Mouse (Mus musculus) forebrain, embryonic 10.5 days (tissue): ENCODE results near the gene Parvb. TPM values are rescaled to one million over a fixed set of nuclear protein-coding genes. Genes with fewer than 3 reads are reported as not detected.
A peak's percentile ranks its signal among the peaks of the same experiment; 100 is the strongest.
"Not testable (repeated sequence)": the region's sequence is repeated elsewhere in the genome, so short reads cannot be mapped to it uniquely, and the experiment has no call there.

Experiments
- DNase-seq: peaks from one replicate; pipeline ENCODE4 v3.0.0-alpha.2; 2017; ENCODE audit warnings: low spot score; ENCODE audit errors: extremely low spot score
- H3K27ac ChIP-seq: fragments of 300-500 bp; sonication (generic); 2 replicates; pipeline ENCODE4 v1.5.1; 2016; ENCODE audit warnings: mild to moderate bottlenecking
- H3K27me3 ChIP-seq: fragments of 300-500 bp; sonication (generic); 2 replicates; pipeline ENCODE4 v1.6.1; 2016; ENCODE audit warnings: mild to moderate bottlenecking; ENCODE audit not compliant: poor library complexity, severe bottlenecking
- H3K36me3 ChIP-seq: fragments of 300-500 bp; sonication (generic); replicated peaks from 2 replicates; pipeline ENCODE4 v1.6.1; 2016; ENCODE audit warnings: mild to moderate bottlenecking, moderate library complexity
- H3K4me1 ChIP-seq: fragments of 300-500 bp; sonication (generic); 2 replicates; pipeline ENCODE4 v1.6.1; 2016
- H3K4me3 ChIP-seq: fragments of 300-500 bp; sonication (generic); 2 replicates; pipeline ENCODE4 v1.5.1; 2016; ENCODE audit warnings: mild to moderate bottlenecking, moderate library complexity
- H3K9me3 ChIP-seq: fragments of 300-500 bp; sonication (generic); 2 replicates; pipeline ENCODE4 v1.6.1; 2016; ENCODE audit warnings: mild to moderate bottlenecking, moderate library complexity
- WGBS: fragments of 180-500 bp; shearing (Covaris S2); methylation state at CpG from one replicate; pipeline ENCODE4 v1.1.7; 2016; 5-methylcytosine and 5-hydroxymethylcytosine counted together
- polyA plus RNA-seq: library from polyadenylated mRNA; unstranded; fragments of >200 nt; fragmentation: Nextera tagmentation; extraction: Ambion mirVana; gene quantifications from 2 replicates; pipeline ENCODE4 v1.2.1, GENCODE M21; 2016

The Parvb gene
- polyA plus RNA-seq, 1 experiment from 2014 or later, result 3.3 TPM

DNA sequence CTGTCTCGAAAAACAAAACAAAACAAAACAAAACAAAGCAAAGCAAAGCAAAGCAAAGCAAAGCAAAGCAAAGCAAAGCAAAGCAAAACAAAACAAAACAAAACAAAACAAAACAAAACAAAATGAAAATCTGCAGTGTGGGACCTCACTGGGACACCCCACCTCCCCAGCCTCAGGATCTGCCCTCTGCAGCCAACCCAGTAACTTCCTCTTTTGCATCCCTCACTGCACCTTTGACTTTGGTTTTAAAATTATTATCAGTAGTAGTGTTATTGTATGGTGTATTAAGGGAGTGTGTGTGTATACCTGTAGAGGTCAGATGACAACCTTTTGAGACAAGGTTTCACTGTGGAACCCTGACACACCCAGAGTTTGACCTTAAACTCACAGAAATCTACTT is 57.1 kb downstream of the Parvb start:
- not testable (repeated sequence) for H3K27ac ChIP-seq, H3K27me3 ChIP-seq, H3K4me3 ChIP-seq, H3K9me3 ChIP-seq, H3K36me3 ChIP-seq, DNase-seq
- WGBS, result 93% methylated on average over 1 of the region's 1 CpGs
- H3K4me1 ChIP-seq, result peaks cover 19% of the 10 kb centered on the region

DNA sequence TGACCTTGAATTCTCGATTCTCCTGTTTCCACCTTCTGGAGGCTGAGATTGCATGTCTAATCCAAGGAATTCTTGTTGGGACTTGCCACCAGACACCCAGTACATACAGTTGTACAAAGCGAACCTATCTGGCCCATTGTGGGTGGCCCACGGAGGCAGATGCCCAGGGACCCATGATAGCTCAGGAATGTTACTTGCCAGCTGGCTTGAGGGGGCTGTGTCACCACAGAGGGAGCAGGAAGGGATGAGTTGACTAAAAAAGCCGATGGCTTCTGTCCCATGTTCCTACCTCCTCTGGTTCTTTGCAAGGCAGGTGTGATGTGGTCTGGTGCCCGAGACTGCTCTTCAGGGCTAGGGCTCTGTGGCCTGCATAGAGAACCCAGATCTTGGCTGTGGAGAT is 59.3 kb downstream of the Parvb start:
- no peak for DNase-seq
- Histone ChIP-seq H3K36me3 (no peaks in the 10 kb centered on the region), H3K4me1 (peaks cover 18% of the 10 kb centered on the region), H3K27me3 (no peaks in the 10 kb centered on the region), H3K9me3 (no peaks in the 10 kb centered on the region), H3K4me3 (no peak overlapping the region), H3K27ac (no peak overlapping the region)
- 94% methylated on average over 5 of the region's 5 CpGs for WGBS

GRCm38 (mm10) chr15:84293590-84293989 is 61.7 kb downstream of the Parvb start:
- DNase-seq, result no peak

DNA sequence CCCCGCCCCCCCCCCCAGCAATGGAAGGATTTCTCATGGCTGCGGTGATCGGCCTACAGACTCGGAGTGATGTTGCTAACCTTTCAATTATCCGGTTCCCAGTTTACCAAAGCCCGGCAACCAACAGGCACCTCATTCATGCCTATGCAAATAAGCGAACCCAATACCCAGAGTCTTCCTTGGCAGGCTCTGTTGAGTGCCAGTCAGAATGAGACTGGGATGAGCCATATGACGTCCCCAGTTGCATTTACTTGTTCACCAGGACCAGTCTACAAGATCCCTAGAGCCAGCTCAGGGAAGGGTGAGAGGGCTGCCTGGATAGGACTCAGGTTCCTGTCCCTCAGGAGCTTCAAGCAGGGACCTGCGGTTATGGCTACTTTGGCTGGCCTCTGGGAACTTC is 62.5 kb downstream of the Parvb start:
- H3K9me3 ChIP-seq, result no peaks in the 10 kb centered on the region
- no peak for DNase-seq
- no peak overlapping the region for H3K4me3 ChIP-seq
- no peaks in the 10 kb centered on the region for H3K36me3 ChIP-seq
- H3K27me3 ChIP-seq, result peaks cover 27% of the 10 kb centered on the region
- no peak overlapping the region for H3K27ac ChIP-seq
- peaks cover 28% of the 10 kb centered on the region for H3K4me1 ChIP-seq
- 82% methylated on average over 7 of the region's 9 CpGs for WGBS

More at GRCm38 (mm10) chr15:84293590-84293989, 61.7 kb downstream of the Parvb start:
- Histone ChIP-seq H3K9me3 (no peaks in the 10 kb centered on the region), H3K4me3 (no peak overlapping the region), H3K27ac (no peak overlapping the region), H3K36me3 (no peaks in the 10 kb centered on the region), H3K4me1 (peaks cover 20% of the 10 kb centered on the region), H3K27me3 (peaks cover 19% of the 10 kb centered on the region)
- 71% methylated on average over 12 of the region's 12 CpGs for WGBS

- Histone ChIP-seq H3K4me3 (no peak overlapping the region), H3K27ac (no peak overlapping the region), H3K4me1 (peaks cover 37% of the 10 kb centered on the region), H3K36me3 (no peaks in the 10 kb centered on the region), H3K9me3 (no peaks in the 10 kb centered on the region), H3K27me3 (peaks cover 36% of the 10 kb centered on the region)
- no peak for DNase-seq
- 85% methylated on average over 10 of the region's 10 CpGs for WGBS
Observed at GRCm38 (mm10) chr15:84295225-84295624, 63.4 kb downstream of the Parvb start.

DNA sequence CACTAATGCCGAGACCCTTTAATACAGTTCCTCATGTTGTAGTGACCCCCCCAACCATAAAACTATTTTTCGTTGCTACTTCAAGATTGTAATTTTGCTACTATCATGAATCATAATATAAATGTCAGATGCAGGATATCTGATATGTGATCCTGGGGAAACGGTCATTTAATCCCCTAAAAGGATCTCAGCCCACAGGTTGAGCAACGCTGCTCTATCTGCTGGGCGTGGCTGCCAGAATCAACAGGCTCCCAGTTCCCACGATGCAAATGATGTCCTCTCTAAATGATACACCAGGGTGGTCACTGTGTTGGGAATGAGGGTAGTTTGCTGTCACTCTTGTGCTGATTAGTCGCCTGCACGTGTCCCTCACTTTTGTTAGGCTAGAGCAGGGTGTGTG is 65.6 kb downstream of the Parvb start:
- Histone ChIP-seq H3K27me3 (peaks cover 51% of the 10 kb centered on the region), H3K4me3 (no peak overlapping the region), H3K36me3 (no peaks in the 10 kb centered on the region), H3K4me1 (peaks cover 59% of the 10 kb centered on the region), H3K27ac (no peak overlapping the region), H3K9me3 (no peaks in the 10 kb centered on the region)
- no peak for DNase-seq
- 68% methylated on average over 8 of the region's 8 CpGs for whole genome bisulfite sequencing

GRCm38 (mm10) chr15:84298804-84299370 is 67.0 kb downstream of the Parvb start:
- 34% methylated on average over 13 of the region's 13 CpGs for WGBS
- peaks cover 70% of the 10 kb centered on the region for H3K4me1 ChIP-seq
- no peak overlapping the region for H3K4me3 ChIP-seq
- H3K27ac ChIP-seq, result peak overlapping the region; percentile 82; the same call in 1 of the 2 replicates
- H3K27me3 ChIP-seq, result peaks cover 65% of the 10 kb centered on the region
- peak; percentile 39 for DNase-seq
- H3K36me3 ChIP-seq, result no peaks in the 10 kb centered on the region
- no peaks in the 10 kb centered on the region for H3K9me3 ChIP-seq

DNA sequence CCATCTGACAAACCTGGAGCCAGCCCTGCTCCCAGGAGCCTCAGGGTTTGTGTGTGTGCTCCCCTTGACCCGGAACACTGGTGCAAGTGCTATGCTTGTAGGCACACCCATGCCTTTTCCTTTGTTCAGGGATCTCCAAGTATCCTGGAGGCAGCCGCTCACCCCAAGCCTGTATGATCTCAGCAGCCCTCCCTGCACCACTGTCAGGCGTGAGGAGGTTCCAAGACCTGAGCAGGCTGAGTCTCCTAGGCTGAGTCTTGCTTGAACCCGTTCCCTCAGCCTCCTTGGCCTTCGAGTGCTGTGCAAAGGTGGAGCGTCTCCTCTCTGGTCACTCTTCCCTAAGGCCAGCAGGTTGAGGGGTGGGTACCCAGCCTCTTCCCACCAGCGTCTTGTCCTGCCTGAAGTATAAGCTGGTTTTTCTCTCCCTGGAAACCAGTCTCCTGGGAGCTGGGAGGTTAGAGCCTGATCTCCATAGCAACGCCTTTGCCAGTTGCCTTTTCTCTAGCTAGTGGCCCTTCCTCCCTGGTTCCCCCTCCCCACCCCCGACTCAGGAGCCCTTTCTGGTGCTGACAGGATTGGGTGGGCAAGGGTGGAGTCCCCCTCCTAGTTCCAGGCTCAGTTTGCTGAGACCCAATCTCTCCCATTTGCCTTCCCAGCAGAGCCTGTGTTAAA is 68.0 kb downstream of the Parvb start:
- Histone ChIP-seq H3K27me3 (peaks cover 74% of the 10 kb centered on the region), H3K4me3 (peak overlapping the region; percentile 27), H3K9me3 (no peaks in the 10 kb centered on the region), H3K27ac (peak overlapping the region; percentile 82), H3K36me3 (no peaks in the 10 kb centered on the region), H3K4me1 (peaks cover 66% of the 10 kb centered on the region)
- 17% methylated on average over 9 of the region's 9 CpGs for WGBS
- DNase-seq, result peak; percentile 56

- Histone ChIP-seq H3K4me1 (peaks cover 71% of the 10 kb centered on the region), H3K36me3 (no peaks in the 10 kb centered on the region), H3K9me3 (no peaks in the 10 kb centered on the region), H3K27me3 (peaks cover 74% of the 10 kb centered on the region), H3K27ac (peak overlapping the region; percentile 82), H3K4me3 (peak overlapping the region; percentile 27; the same call in 1 of the 2 replicates)
- DNase-seq, result no peak
- 31% methylated on average over 2 of the region's 2 CpGs for WGBS
Observed at GRCm38 (mm10) chr15:84300591-84300990, 68.7 kb downstream of the Parvb start.

DNA sequence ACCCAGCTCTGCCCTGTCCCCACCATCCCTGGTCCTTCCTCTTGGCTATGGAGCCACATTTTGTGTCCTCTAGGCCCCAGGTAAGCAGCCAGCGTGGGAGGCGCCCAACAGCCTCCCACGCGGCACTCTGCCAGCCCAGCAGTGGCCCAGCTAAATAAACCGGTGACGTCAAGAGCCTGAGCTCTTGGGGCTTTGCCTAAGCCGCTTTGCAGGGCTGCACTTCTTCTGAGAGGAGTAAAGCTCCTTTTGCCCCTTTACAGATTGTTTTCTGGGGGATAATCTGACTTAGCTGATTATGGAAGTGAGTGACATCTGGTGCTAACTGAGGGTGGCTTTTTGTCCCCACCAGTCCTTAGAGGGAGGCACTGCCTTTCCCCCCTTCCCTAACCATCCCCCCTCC is 69.2 kb downstream of the Parvb start:
- DNase-seq, result peak; percentile 55
- H3K9me3 ChIP-seq, result no peaks in the 10 kb centered on the region
- 3% methylated on average over 7 of the region's 7 CpGs for WGBS
- peak overlapping the region; percentile 82 for H3K27ac ChIP-seq
- peaks cover 74% of the 10 kb centered on the region for H3K4me1 ChIP-seq
- peak overlapping the region; percentile 5; the same call in 1 of the 2 replicates for H3K4me3 ChIP-seq
- H3K27me3 ChIP-seq, result peaks cover 74% of the 10 kb centered on the region
- no peaks in the 10 kb centered on the region for H3K36me3 ChIP-seq

DNA sequence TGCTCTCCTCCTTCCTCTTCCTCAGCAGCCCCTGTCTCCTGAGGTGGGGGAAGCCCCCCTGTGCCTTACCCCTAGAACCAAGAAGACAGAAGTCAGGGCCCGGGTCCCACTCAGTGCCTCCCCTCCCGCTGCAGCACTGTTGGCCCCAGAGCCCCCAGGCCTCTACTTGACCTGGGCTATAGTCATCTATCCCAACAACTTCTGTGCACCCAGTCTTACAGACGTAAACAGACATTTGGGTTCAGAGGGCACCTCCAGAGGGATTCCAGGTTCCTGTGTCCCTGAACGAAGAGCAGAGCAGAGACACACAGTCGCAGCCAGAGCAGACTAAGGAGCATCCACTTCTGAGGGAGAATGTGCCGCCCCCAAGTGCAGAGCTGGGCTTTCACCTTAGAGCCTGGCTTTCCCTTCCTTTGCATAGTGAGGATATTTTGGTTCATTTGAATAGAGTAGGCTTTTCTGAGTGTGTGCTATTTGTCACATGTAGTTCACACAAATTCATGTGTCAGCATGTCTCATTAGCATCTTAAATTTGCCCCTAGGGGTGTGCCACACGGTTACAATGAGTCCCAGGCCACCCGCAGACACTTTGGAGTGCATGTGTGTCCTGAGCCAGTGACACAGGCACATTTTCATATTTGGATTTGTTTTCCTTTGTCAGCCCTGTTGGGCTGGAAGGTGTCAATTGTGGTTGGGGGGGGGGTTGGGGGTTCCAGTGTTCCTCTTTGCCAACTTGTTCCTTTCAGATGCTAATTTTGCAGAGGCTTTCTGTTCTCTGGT is 70.0 kb downstream of the Parvb start:
- H3K4me1 ChIP-seq, result peaks cover 74% of the 10 kb centered on the region
- no peaks in the 10 kb centered on the region for H3K36me3 ChIP-seq
- 19% methylated on average over 8 of the region's 8 CpGs for WGBS
- H3K27me3 ChIP-seq, result peaks cover 71% of the 10 kb centered on the region
- no peak for DNase-seq
- H3K27ac ChIP-seq, result peak overlapping the region; percentile 82
- no peaks in the 10 kb centered on the region for H3K9me3 ChIP-seq
- peak overlapping the region; percentile 2; the same call in 1 of the 2 replicates for H3K4me3 ChIP-seq

DNA sequence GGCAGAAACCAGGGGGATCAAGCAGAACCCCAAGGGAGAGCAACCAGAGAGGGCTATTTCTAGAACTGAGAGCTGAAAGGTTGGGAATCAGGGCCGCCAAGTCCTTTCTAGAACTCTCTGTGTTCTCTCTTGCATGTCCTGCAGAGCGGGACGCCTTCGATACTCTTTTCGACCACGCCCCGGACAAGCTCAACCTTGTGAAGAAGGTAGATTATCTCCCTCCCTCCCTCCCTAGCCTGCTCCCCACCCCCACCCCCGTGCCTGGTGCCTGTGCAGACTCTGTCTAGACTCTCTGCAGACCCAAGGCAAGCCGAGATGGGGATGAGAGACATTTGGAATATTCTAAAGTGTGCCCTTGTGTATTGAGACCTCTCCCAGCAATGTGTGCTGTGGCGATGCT is 71.4 kb downstream of the Parvb start:
- Histone ChIP-seq H3K4me1 (peaks cover 70% of the 10 kb centered on the region), H3K27me3 (peaks cover 58% of the 10 kb centered on the region), H3K36me3 (no peaks in the 10 kb centered on the region), H3K4me3 (no peak overlapping the region), H3K27ac (peak overlapping the region; percentile 82; the same call in 1 of the 2 replicates), H3K9me3 (no peaks in the 10 kb centered on the region)
- DNase-seq, result no peak
- whole genome bisulfite sequencing, result 51% methylated on average over 10 of the region's 10 CpGs

DNA sequence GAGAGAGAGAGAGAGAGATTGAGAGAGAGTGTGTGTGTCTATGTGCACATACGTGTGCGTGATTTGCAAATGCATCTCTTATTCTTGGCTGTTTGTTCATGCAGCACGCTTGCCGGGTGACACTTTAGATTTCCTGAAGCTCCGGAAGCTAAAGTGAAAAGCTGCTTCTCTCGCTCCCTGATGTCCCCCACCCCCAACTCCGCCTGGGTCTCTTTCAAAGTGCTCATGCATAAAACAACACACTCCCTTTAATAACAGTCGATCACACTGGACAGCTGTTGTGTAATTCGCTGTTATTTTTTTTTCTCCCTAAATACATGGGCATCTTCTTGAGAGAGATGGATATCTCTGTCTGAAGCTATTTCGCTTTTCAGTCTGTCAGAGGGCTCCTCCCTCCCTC is 73.5 kb downstream of the Parvb start:
- H3K36me3 ChIP-seq, result no peaks in the 10 kb centered on the region
- H3K4me3 ChIP-seq, result no peak overlapping the region
- DNase-seq, result no peak
- no peaks in the 10 kb centered on the region for H3K9me3 ChIP-seq
- WGBS, result 82% methylated on average over 10 of the region's 10 CpGs
- peaks cover 42% of the 10 kb centered on the region for H3K27me3 ChIP-seq
- no peak overlapping the region for H3K27ac ChIP-seq
- peaks cover 59% of the 10 kb centered on the region for H3K4me1 ChIP-seq
